Comparison of ENCODE assay signal across 12 mouse cellular contexts in the genomic region with DNA sequence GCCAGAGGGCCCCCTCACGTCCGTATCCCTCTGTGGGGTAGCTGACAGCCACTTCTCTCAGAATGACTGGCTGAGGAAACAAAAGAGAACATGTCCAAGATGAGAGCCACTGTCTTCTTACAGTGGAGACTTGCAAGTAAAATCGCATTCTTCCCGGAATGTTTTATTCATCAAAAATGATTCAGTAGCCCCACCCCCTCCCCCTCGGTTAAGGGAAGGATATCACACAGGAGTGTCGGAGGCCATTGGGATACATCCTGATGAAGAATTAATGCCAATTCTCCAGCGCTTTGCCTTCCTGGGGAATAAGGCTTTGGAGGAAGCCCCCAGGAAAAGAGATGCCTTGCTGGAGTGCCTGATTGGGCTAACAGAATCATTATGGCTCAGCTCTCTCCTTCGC. TPM values are rescaled to one million over a fixed set of nuclear protein-coding genes. Genes with fewer than 3 reads are reported as not detected.
"Had no signal": no experiment of that assay in that cellular context is flagged by ENCODE, and none has a peak within 500 bp of the region (broad histone marks: within the 10 kb centered on the region; RNA-seq: fewer than 3 reads in every experiment).

No protein-coding gene starts in this region.

- ATAC-seq: liver, embryonic 12.5 days had no signal

- DNase-seq: kidney, postnatal 36 days; layer of hippocampus, adult 9-11 months; layer of hippocampus, postnatal 36 days; right cerebral cortex, adult 18-20 months; right cerebral cortex, postnatal 25 days; thymus, postnatal 36 days had no signal

- H3K27me3 ChIP-seq: limb, embryonic 15.5 days; liver, embryonic 12.5 days; neural tube, embryonic 15.5 days had no signal

- H3K27ac ChIP-seq: kidney, postnatal 0 days; limb, embryonic 15.5 days; liver, embryonic 12.5 days; neural tube, embryonic 15.5 days had no signal

- H3K4me2 ChIP-seq: limb, embryonic 15.5 days; liver, embryonic 12.5 days; neural tube, embryonic 15.5 days had no signal

- H3K9ac ChIP-seq: limb, embryonic 15.5 days; liver, embryonic 12.5 days; neural tube, embryonic 15.5 days had no signal

- H3K36me3 ChIP-seq: limb, embryonic 15.5 days; liver, embryonic 12.5 days; neural tube, embryonic 15.5 days had no signal

- H3K4me1 ChIP-seq: limb, embryonic 15.5 days; liver, embryonic 12.5 days had no signal

- H3K4me3 ChIP-seq: limb, embryonic 15.5 days; liver, embryonic 12.5 days; myocyte; neural tube, embryonic 15.5 days had no signal

- H3K9me3 ChIP-seq: limb, embryonic 15.5 days; liver, embryonic 12.5 days; neural tube, embryonic 15.5 days had no signal

RNA-seq across cellular contexts. Expression of gene Ptprt, which starts 37.1 kb away (rescaled TPM):
- total RNA-seq: megakaryocyte-erythroid progenitor cell, adult 5-6 weeks had no signal
